Mouse (Mus musculus): ENCODE results near the gene Cpxm2.

Cpxm2 gene

DNA sequence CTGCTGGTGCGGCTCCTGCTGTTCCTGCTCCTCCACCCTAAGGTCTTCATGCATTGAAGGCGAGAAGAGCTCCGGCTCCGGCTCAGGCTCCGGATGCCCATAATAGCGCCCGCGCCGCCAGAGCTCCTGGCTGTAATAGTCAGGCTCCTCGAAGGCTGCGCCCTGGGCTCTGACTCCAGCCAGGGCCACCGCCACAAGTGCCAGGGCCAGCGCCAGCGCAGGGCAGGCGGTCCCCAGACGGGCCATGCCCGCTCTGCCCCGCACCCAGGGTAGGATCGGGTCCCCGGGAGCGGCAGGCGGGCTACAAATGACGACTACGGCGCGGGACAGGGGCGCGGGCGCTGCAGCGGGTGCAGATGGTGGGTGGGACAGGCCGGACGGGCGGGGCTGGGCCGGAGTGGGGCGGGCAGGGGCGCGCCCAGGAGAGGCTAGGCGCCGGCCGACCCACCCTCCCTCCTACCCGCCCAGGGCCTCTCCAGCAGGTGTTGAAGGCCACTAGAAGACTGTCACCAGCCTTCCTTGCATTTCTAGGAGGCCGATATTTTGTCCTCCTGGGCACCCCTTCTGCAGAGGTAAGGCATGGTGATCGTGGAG lies at the start of gene Cpxm2:
TSS of gene Cpxm2 (minus strand) at position 372 of the 594 bp plus-strand sequence.
- DNase-seq (ENCODE audit: low spot score in 2 of 2): no peak

DNA sequence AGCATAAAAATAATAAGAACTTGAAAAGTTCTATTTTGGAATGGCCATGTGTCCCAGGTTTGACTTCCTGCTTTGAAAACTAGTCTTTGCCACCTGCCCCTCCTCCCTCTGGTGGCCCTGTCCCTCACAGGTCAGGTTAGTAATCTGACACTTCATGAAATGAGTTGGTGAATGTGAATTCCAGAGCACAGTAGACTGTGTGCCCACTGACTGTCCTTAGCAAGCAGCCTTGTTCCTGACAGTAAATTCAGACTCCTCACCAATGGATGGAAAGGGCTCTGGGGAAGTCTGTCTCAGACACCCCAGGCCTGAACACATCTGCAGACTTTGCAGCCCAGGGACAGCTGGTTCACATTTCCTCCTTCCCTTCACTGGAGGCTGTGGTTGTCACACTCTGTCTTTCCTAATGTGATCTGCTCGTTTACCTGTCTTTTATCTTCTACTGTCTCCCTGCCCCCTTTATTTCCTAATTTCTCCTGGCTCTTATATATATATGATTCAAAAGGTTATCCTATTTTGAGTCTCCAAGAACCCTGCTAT lies 49.6 kb upstream of the Cpxm2 start:
- DNase-seq (ENCODE audit: low spot score in 2 of 2): no peak

DNA sequence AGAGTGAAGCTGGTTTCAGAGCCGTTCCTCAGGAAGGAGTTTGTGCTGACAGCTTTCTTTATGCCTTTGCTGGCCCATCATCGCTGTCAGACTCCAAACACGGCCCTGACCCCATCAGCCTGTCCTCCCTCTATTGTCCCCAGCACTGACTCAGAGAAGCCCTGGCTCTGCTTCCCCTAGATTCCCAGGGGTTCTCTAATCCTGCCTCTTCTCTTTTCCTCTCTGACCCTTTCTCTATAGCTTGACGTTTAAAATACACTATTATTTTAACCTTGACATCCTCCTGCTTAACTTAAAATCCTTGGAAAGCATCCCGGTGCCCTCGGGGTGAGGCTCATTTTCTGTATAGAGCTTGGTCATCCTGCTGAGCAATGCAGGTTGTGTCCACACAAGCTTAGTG lies 45.1 kb upstream of the Cpxm2 start:
- DNase-seq (ENCODE audit: low spot score in 2 of 2): no peak

DNA sequence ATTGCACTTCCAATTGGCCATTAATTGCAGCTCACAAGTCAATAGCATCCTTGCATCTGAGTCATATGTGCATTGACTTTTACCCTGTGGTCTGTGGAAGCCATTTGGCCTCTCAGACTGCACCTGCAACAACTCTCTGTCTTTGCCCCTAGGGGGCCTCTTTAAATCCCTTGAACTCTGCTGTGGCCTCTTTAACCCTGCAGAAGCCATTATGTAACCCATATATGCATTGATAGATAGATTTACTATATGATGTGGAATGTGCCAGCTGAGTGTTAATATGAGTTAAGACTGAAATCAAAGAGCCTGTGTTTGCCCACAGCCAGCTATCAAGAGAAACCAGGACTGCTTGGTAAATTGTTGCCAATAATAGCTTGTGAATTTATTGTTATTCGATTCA lies 44.3 kb upstream of the Cpxm2 start:
- no peak for DNase-seq (ENCODE audit: low spot score in 2 of 2)

DNA sequence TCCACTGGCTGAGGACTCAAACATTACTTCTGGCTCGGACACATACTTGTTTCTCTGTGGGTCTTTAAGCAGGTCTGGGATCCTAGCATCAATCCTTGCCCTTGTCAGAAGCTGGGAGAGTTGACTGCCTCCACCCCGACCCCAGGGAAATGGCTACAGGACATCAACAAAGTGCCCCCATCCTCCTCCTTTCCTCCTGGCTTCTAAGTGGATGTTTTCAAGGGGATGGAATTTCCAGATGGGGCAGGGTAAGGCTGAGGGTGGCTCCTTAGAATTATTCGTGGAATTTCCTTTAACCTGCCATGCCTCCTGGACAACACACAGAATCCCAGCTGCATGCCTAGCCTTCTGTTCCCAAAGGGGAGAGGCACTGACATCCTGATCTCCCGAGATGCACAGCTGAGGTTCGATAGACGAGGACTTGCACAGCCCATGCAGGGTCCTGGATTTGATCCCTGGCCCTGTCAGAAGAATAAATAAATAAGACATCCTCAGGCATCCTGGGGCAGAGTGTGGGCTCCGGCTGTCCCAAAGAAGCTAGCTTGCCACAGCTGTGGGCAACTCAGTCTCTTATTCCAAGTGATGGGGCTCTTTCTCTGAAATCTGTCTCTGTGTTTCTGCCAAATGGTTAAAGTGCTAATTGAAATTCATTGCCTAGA lies 43.4 kb upstream of the Cpxm2 start:
- peak in 1 of 2 experiments; percentile 58 for DNase-seq (ENCODE audit: low spot score in 2 of 2)

DNA sequence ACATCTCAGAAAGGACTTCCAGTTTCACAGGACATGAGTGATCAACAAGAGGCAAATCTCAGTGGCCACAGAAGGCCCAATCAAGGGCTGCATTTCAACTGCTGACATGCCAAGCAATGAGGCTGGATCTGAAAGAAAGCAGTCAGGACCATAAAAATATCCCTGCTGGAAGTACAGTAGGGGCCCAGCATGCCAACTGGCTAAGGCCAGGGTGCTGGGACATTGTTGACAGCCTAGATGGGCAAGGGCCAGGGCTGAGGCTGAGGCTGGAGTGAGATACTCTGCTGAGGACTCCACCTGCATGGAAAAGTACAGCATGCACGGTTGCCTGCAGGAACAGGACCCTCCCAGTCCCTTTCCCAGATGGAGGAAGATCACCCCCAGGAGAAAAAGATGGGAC lies 42.0 kb upstream of the Cpxm2 start:
- no peak for DNase-seq (ENCODE audit: low spot score in 2 of 2)

DNA sequence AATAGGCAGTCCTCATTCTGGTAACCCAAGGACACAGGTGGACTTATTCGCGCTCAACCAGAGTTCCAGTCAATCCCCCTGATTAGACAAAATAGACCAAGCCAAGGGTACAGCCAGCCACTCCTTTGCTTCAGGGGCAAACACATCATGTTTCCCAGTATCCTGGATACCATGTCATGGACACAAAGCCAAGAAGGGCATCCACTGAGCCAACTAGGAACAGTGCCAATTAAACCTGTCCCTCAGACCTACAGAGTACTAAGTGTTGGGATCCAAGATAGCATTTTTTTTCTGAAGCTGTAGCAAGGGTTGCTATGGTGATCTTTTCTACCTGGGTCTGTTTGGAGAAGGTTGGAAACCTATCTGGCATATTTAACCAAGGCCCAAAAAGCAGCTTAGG lies 39.1 kb upstream of the Cpxm2 start:
- DNase-seq (ENCODE audit: low spot score in 2 of 2): no peak

DNA sequence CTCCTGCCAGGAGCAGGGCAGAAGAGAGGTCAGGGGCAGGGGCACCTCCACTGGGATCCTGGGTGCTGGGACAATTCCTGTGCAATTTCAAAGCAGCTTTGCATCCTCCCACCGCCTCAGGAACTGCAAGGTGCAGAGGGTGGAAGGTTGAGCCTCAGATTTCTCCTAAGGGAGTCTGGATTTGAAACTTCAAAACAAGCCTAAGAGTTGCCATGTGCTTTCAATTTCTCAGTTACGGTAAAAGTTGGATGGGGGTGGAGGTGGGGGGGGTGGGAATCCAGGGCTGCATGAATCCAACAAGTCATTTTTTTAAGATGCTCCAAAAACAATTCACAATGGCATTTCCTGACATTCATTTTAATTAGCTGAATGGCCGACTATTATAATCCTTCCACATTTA lies 32.9 kb upstream of the Cpxm2 start:
- no peak for DNase-seq (ENCODE audit: low spot score in 2 of 2)

DNA sequence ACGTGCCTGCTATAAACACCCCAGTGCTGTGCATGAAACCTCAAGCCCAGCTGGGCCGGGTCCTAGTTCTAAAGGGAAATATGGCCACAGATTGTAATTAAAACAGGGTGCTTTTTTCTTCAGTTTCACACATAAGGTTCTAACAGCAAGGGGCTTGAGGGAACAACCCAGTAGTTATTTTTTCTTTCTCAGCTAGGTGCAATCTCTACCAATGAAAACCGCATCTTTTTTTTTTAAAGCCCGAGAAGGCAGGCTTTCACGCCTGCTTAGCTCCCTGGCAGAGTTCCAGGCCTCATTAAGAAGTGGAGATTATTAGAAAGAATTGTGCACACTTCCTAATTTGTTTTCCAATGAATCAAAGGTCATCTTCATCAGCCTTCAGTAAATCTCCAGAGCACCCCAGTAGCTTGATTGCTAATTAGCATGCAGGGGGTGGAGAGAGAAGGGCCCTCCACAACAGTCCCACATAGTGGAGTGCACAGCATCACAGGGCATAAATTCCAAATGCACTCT lies 29.4 kb upstream of the Cpxm2 start:
- DNase-seq (ENCODE audit: low spot score in 2 of 2): peak in 1 of 2 experiments; percentile 35

DNA sequence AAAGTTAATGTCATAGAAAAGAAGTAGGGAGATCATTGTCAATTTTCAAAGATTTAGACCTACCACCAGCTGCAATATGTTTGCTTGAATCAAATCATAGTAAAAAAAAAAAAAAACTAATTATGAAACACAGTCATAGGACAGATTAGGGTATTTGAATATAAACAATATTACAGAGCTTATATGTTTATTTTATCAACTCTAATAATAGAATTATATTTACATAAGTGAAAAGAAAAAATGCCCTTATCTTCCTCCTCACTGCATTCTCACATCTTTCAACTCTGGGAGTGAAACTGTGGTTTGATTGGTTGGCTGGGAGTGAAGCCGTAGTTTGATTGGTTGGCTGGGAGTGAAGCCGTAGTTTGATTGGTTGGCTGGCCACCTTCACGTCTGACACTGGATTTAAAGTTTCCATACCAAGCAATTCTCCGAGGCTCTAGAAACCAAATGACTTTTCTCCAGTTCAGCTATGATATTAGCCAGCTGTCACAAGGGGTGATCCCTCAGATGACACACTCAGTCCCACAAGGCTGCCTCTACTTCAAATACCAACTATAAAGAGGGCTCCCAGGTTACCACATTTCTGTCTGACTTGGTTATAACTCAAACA lies 27.2 kb upstream of the Cpxm2 start:
- DNase-seq (ENCODE audit: low spot score in 2 of 2): no peak

DNA sequence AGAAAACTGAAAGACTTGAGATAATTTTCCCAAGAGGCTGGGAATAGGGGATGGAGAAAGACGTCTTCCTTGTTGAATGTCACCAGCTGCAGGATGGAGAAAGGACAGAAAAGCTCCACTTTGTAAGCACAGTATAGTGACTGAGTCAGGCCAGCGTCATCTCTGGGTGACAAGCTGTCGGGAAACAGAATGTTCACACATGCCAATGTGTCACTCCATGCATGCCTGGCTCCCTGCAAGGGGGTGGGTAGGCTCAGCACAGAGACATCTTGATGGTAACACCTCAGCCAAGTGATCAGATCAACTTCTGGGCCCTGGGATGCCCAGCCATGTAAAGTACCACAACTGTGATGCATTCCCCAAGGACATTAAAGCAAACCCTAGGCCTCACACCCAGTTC lies 26.5 kb upstream of the Cpxm2 start:
- DNase-seq (ENCODE audit: low spot score in 2 of 2): no peak

DNA sequence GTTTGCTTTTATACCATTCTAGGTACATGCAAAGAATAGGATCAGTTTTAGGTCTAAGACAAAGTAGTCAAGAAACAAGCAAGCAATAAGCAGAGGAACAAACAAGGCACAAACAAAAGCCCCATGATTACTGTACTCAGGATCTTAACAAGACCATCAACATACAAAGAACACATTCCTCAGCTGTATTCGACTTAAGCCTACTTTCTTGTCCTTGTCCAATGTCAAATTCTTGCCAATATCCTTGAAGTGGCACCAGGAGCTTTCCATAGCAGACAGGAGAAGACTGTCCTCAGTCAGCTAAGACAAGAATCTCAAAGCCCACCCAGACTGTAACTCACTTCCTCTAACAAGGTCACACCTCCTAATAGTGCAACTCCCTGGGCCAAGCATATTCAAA lies 24.5 kb upstream of the Cpxm2 start:
- DNase-seq (ENCODE audit: low spot score in 2 of 2): no peak

DNA sequence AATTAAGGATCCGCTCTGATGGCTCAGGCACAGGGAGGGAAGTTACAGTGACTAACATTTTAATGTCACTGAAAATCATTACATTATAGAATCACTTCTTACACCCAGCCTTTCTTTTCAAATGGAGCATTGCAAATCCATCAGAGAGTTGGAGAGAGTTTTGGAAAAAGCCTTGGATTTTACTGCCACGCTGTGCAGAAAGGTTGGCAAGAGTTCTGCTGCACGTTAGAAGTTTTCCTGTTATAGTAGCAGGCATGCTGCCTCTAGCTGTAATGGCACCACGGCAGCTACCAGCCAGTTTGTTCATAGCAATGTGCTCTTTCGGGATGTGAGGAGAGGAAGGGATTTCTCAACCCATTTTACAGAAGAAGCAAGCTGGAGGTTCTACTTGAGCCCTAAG lies 20.2 kb upstream of the Cpxm2 start:
- no peak for DNase-seq (ENCODE audit: low spot score in 2 of 2)

DNA sequence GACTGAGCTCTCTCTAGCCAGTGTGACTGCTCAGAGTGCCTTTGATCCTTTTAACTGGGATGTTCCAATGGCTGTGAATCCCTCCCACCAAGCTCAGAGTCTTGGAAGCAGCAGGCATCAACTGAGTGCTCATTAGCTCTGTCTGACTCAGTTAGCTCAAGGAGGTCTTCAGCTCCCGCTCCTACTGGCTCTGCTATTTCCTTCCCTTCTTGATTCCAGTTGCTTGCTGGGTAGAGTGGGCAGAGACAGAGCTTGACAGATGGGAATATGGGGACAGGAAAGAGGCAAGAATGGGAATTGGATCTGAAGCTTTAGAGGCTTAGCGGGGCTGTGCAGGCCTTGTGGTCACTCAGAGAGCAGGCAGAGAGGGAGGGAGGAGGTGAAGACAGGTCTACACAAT lies 19.8 kb upstream of the Cpxm2 start:
- no peak for DNase-seq (ENCODE audit: low spot score in 2 of 2)

DNA sequence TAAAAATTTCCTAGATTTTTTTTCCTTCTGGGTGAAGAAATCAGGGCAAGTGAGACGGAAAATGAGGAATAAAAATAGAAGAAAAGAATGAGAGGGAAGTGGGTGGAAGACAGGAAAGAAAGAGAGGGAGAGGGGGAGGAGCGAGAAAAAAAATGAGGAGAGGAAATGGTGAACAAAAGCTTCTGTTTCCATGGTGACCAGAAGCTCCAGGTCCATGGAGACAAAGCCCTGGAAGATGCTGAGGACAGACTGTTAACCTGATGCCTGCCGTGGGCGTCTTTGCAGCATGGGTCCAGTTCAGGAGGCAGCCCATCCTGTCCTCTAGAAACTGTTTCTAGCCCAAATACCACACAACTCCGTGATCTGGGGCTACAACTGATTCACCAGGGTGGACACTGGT lies 17.7 kb upstream of the Cpxm2 start:
- DNase-seq (ENCODE audit: low spot score in 2 of 2): no peak

DNA sequence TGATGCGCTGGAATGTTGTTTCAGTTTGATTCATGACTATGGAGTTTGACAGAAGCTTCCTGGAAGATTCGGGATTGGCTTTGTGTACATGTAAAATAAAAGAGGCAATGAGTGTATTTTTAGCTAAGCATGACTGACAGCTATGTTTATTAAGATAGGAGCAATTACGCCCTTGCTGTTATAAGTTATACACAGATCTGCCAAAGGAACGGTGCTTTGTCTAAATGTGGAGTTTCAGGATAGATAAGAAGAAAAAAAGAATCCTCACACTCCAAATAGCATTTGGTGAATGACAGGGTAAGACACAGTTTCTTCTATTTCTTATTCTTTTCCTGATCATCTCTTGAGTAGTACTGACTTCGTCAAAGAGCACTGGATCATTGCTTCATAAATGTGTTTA lies 17.2 kb upstream of the Cpxm2 start:
- DNase-seq (ENCODE audit: low spot score in 2 of 2): no peak

DNA sequence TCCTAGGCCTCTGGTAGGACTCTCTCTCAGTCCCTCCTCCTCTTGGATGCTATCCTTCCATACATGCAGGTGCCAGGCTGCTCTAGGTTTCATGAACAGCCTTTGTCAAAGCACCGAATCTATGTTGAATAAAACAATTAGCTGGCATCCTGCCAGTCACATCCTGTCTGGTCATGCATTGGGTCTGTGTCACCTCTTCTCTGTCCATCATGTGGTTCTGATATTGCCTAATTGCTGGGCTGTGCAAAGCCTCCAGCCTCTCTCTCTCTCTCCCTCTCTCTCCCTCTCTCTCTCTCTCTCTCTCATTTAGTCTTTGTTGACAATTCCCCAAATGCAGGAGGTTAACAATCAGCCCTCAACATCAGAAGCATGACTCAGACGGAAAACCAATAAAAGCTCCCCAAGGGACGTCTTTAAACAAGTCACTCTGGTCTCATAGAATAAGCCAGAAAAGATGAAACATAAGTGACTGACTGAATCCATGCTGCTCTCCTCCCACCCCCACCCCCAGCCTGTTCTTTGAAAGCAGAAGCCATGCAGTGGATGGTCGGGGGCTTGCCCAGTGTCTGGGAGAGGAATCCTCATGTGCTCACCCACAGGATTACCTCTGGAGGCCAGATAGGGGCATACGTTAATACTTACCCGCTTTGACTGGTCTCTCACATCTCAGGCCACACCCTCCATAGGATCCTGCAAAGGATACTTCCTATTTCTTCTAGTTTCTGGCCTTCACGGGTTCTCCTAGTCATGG lies 15.1 kb upstream of the Cpxm2 start:
- no peak for DNase-seq (ENCODE audit: low spot score in 2 of 2)

DNA sequence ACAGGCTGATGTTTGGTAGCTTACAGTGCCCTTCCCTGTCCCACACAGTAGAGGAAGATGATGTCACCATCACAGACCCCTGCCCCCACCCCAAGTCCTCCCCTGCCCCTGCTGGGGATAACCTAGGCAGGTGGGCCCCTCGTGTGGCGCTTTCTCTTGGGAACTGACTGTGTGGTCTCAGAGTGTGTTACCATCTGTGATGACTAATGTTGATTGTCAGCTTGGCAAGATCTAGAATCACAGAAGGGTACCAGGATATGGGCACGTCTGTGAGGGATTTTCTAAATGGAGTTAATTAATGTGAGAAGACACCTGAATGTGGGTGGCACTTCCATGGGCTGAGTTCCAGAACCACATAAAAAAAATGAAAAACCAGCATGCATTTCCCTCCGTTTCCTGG lies 12.7 kb upstream of the Cpxm2 start:
- no peak for DNase-seq (ENCODE audit: low spot score in 2 of 2)

DNA sequence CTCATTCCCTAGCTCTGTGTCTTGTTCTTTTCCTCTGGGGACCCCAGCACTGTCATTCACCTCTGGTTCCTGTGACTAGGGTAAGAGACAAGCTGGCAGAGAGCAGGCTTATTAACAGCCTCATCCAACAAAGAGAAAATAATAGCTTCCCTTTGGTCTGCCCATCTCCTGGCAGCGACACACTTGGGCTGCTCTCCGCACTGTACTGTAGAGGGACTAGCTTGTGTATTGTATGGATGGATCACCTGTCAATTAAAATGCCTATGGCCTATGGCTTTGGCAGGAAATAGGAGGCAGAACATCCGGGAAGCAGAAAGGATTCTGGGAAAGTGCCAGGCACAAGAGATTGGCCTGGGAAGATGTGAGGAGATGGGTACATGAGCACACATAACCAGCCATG lies 7.7 kb upstream of the Cpxm2 start:
- no peak for DNase-seq (ENCODE audit: low spot score in 2 of 2)

DNA sequence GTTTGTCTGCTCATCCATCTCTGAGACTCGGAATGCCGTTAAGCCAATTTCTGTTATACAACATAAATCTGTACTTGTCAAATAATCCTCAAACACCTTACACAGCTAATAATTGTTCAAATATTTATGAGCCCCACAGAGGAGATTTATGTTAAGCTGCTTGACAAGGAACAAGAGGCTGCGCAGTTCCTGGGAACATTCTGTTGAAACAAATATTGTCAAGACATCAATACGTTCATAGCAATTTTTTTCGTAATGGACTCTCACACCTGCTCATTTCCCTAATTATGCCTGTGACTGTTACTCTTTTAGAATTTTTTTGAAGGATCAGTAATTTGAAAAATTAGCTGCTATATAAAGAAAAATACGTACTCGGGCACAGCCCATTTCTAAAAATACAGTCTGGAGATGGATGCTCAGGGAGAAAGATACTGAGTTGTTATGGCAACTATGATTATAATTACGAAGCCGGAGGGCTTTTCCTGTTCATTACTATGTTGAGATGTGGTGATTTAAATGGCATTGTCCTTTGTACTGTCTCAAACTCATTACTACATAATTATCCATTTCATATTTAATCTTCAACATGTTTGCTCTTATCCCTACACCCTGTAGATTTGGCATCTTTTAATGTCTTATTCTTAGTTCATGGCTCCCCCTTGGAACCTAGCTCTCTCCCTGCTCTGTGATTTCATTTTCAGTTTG lies 3.9 kb upstream of the Cpxm2 start:
- no peak for DNase-seq (ENCODE audit: low spot score in 2 of 2)

DNA sequence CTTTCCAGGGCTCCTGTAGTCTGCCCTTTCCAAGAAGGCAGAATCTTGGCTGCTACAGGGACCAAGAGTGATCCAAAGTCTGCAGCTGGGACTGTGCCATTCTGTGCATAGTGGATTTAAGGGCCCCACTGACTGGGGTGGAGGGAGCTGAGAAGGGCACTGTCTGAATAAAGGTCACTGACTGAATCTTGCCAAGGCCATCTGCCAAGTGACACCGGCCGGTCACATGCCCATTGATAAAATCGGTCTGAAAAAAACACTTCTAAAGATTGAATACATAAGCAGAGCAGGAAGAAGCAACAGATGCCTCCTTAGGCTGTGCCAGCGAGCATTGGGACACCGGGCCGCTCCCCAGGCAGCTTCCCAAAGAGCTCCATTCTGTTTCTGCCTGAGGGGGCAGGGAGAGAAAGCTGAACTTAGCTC lies 803 bp downstream of the Cpxm2 start:
- peak in 1 of 2 experiments; percentile 24 for DNase-seq (ENCODE audit: low spot score in 2 of 2)

Measured in cerebellum, postnatal 4 days (tissue).